Mouse (Mus musculus) liver, postnatal 0 days (tissue): ENCODE data around the gene Gcdh.

Source experiments
- CTCF ChIP-seq: sonication (generic); IDR thresholded peaks from 2 replicates; pipeline ENCODE4 v1.5.1; 2016; ENCODE audit warnings: antibody characterized with exemption, low read depth
- EP300 ChIP-seq: IDR thresholded peaks from 2 replicates; pipeline ENCODE4 v1.6.1; 2016; ENCODE audit warnings: antibody characterized with exemption, low read depth, mild to moderate bottlenecking

- TF ChIP-seq EP300 (no peak), CTCF (no peak)
Observed at GRCm38 (mm10) chr8:84840248-84840999, 53.3 kb downstream of the Gcdh start, which contains the start of gene Rad23a.
